Mouse (Mus musculus) embryonic fibroblast, embryonic 13.5 days (primary cell): Measurements from ENCODE around the gene Smpd2.

Source experiments
- CTCF ChIP-seq: IDR thresholded peaks from 2 replicates; pipeline ENCODE4 v1.5.1; 2011; ENCODE audit warnings: mild to moderate bottlenecking, control low read depth, low read length, moderate library complexity, borderline replicate concordance; ENCODE audit not compliant: insufficient read depth
- POLR2A ChIP-seq: IDR thresholded peaks from 2 replicates; pipeline ENCODE4 v1.6.1; 2011; ENCODE audit warnings: low read depth, mild to moderate bottlenecking, control low read depth, low read length, moderate library complexity

DNA sequence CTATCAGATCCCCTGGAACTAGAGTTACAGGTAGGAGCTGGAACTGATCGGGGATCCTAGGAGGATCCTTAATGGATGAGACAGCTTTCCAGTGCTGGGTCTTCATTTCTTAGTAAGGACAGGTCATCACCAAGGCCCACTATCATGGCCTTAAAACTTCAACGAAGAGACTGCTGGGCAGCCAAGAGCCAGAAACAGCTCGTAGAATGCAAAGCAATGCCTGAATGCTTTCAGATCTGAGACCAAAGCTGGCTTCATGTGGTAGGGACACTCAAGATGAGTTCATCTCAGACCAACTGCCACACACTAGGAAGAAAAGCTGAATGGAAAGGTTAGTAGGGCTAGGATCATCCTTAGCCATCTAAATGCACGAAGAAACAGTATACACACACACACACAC lies 48.8 kb upstream of the Smpd2 start:
- no peak for TF ChIP-seq CTCF
- TF ChIP-seq POLR2A, result no peak
